Mouse (Mus musculus): ENCODE results near the gene Rere.
"Not testable (repeated sequence)": the region's sequence is repeated elsewhere in the genome, so short reads cannot be mapped to it uniquely, and the experiment has no call there.

Rere gene

DNA sequence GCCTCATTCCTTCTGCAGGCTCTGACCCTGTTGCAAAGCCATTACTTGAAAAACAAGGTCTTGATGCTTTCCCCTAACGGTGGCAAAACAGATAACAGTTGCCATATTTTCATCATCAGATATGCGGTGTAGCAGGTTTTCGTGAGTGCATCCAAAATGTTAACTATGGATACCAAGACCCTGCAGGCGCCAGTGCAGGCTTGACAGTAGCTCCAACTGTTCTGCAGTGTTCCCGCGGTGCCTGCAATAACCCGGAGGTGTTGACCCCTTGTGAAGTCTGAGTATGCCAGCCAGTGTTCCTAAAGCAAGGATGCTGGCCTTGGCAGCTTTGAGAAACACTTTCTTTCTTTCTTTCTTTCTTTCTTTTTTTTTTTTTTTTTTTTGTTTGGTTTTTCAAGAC lies 26.3 kb upstream of the Rere start:
- no peak for DNase-seq

DNA sequence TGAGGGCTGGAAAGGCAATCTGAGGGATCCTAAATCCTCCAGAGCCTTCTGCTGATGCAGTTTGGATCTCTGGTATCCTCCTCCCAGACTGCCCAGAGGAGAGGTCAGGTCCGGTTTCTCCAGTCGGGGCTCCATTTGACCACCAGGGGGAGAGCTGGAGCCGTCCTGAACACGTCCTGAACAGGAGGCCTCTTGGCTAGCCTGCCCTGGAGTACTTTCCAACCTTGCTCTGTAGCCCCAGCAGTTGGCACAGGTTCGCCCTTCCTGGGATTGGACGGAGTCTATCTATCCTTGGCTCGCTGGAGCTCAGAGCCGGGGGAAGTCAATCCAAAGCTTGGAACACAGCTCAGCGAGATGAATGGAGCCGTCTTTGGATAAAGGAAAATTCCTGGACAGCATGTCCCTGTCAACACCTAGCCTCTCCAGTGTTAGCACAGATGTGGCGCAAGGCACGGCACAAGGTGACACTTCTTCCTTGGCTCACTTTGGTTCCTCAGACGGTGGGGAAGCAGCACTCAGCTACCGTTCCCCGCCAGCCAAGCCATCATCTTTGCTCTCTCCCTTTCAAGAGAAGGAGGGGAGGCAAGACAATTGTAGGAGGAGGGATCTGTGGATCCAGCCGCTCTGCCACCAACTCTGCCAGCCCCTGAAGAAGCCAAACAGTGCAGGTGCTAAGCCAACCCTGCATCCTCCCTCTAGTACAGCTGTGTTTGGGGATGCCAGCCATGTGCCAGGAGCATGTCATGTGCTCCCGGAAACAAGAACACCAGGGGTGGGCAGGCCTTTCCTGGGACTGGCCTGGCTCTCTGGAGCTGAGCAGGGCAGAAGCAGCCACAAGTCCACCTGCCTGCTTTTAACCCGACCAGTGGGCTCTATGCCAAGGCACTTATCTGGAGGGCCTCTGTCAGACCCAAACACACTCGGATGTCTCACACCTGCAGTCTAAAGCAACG lies 23.9 kb upstream of the Rere start:
- DNase-seq, result peak; percentile 95

DNA sequence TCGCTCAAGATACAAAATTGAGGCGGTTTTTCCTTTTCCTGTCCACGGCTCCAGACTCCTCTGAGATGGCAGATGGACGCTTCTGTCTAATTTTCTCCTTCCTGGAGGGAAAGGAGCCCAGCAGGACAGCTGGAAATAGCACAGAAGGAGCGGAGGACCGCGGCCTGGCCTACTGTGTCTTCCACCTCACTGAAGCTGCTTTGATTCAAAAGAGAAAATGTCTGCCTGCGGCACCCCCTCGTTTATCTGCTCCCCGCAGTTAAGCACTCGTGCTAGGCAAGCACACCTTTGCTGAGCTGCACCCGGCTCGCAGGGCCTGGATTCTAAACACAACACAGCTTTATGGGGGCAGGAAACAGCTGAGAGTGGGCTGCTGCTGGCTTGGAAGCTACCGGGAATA lies 23.1 kb upstream of the Rere start:
- DNase-seq, result peak; percentile 77

DNA sequence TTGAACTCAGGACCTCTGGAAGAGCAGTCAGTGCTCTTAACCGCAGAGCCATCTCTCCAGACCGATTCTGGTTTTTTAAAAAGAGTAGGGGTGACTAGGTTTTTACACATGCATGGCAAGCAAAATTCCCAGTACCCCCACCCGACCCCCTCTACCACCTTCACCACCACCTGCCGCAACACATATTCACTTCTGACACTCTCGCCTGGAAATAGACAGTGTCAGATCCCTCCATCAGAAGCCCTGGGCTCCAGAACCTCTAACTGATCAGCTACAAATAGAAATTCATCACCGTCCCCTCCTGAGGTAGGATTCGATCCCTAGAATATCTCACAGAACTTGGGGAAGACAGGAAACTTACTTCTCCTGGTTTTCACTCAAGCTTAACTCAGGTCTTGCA lies 21.9 kb upstream of the Rere start:
- DNase-seq, result no peak

DNA sequence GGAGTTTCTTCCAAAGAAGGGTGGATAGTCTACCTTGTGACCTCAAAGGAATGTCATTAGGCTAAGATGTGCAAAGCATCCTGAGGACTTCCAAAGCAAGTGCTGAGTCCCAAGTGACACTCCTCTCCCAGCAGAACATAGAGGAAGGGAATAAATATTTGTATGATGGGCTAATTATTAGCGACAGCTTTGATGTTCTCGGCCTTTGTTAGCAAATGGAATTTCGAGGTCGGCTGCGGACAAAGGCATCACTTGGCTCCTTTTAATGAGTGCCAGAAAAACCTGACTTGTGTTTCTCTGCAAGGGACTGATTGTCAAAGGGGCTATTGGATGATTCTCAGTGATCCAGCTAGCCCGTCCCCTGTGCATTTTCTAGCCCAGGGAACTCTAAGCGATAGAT lies 21.3 kb upstream of the Rere start:
- DNase-seq, result no peak

DNA sequence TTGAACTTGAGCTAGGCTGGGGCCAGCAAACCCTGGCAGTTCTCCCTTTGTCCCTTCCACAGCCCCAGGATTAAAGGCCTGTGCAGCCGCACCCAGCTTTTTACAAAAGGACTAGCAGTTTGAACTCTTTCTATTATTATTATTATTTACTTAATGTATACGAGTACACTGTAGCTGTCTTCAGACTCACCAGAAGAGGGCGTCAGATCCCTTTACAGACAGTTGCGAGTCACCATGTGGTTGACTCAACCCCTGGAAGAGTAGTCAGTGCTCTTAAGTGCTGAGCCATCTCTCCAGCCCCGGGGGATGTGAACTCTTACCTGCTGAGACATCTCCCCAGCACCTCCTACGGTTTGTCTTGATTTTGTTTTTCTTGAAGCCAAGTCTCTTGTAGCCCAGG lies 20.7 kb upstream of the Rere start:
- no peak for DNase-seq

DNA sequence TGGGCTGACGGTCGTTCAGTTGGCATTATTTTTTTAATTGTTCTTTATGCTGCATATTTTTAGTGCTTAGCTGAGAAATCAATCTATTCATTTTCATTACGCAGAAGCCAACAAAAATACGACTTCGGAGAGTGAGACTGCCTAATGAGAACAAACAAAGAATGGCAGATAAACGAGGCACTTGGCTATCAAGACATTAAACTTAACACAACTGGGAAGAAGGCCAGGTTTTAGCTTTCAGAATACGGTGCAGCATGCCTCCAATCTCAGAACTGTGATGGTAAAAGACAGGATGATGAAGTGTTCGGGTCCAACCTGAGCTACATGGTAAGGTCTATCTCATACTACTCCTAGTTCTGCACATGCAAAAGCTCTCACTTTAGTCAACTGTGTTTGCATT lies 19.1 kb upstream of the Rere start:
- DNase-seq, result no peak

DNA sequence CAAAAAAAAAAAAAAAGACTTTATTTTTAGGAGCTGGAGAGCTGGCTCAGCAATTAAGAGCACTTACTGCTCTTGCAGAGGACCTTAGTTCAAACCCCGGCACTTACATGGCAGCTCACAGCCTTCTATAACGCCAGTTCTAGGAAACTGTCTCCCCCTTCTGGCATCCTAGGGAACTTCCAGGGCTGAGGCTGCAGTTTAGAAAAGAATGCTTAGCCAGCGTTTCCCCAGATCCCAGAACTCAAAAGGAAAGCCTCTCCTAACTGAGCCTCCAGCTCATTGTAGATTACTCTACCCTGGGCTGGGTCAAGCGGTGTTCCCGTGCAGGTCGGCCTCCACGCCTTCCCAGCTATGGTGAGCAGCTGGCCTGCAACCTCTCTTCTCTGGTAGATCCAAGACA lies 16.5 kb upstream of the Rere start:
- DNase-seq, result no peak

DNA sequence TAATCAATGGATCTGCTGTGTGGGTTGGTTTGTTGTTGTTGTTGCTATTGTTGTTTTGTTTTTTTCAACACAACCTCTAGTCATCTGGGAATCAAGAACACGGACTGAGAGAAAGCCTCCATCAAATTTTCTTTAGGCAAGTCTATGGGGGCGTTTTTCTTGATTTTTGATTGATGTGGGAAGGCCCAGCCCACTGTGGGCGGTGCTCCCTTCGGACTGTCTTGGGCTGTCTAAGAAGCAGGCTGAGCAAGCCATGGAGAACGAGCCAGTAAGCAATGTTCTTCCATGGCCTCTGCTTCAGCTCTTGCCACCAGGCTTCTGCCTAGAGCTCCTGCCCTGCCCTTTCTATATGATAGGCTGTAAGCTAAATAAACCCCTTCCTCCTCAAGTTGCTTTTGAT lies 16.0 kb upstream of the Rere start:
- no peak for DNase-seq

DNA sequence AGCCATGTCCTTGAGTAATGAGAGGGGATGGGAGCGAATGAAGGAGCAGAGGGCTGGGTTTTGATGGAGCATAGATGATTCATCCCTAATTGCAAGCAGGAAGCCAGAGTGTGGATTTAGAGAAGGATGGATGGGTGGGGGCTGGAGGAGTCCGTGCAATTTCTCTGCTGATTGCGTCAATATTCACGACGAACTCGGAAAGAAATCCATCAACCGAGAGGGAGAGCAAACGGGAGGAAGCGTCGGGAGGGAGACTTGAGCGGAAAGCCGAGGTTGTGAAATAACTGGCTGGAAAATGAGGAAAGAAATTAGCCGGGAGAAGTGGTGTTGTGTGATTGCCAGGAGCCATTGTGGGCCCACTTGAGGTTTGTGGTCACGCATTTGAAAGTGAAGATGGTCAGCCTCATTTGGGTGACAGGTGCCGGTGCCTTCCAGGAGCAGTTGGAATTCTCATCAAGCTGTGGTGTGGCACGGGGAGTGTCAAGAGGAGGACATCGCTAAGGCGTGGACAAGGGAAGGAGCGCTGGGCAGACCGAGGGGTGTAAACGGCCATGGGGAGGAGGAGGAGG lies 14.7 kb upstream of the Rere start:
- DNase-seq, result no peak

DNA sequence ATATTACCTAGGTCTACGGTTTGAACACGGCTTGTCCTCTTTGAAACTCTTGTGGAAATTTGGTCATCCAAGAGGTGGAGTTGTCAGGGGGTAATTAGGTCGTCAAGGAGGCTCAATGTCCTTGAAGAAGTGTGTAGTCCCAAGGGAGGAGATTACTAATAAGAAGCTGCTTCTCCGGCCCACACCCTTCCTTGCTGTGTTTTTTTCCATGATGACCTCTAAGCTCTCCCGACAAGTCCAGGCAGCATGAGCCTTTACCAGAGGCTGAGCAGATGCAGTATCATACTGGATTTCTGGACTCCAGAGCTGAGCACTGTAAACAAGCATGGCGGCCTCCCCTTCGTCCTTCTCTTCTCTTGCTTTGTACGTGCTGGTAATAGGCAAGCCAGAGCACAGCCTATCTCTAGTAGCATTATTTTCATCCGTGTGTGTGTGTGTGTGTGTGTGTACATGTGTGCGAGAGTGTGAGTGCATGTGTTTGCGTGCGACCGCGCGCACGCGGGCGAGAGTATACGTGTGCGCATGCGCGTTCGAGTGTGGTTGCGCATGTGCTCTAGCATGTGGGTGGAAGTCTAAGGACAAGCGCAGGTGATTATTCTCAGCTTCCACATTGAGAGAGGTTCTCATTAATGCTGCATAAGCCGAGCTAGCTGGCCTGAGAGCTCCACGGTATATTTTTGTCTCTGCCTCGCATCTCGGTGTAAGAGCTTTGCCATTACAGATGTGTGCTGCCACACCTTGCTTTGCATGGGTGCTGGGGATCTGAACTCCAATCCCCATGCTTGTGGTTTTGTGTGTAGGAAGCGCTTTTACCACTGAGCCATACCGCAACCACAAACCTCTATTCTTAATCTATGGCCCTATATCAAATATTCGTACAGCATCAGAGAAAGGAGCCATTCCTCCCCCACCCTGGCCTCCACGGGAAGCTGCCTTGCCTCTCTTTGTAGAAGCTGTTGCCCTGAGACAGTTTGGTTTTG lies 12.5 kb upstream of the Rere start:
- no peak for DNase-seq

DNA sequence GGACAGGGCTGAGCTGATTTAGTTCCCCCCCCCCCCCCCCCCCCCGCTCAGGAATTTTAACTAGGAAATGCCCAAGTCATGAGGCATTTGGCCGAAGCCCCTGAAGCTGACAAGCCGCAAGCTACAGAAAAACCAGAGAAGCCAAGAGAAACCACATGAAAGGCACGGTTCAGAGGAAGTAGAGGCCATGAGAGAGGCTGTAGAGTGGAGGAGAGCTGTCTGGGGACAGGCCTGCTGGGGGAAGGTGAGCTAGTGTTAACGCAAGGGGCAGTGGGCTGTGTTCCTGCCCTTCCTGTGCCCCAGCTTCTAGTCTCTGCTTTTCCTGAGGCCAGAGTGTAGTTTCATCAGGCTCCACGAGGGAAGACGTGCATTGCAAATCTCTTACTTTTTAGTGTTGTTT lies 11.8 kb upstream of the Rere start:
- no peak for DNase-seq

DNA sequence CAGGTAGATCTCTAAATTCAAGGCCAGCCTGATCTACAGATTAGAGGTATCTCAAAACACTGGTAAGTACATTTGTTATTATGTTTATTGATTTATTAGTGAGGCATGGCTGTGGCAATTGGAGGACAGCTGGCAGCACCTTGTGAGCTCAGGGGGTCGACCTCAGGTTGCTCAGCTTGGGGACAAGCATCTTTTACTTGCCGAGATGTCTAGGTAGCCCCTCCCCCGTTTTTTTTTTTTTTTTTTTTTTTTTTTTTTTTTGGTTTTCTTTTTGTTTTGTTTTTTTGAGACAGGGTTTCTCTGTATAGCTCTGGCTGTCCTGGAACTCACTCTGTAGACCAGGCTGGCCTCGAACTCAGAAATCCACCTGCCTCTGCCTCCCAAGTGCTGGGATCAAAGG lies 10.7 kb upstream of the Rere start:
- DNase-seq, result not testable (repeated sequence)

DNA sequence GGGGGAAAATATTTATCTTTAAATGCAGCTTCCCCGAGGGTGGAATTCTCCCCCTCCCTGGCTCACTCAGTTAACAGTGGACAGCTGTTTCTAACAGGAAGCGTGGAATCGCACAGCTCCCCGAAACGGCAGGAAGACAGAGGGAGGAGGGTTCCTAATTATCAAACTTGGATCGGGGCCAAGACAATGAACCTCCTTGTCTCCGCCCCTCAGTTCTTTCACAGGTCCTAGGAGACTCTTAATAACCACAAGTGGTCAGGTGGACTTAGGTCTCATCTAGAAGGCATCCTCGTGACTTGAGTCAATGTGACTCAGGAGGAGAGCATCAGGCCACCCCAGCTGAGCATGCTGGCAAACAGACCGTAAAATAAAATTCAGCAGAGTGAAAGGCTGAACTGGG lies 8.7 kb upstream of the Rere start:
- no peak for DNase-seq

DNA sequence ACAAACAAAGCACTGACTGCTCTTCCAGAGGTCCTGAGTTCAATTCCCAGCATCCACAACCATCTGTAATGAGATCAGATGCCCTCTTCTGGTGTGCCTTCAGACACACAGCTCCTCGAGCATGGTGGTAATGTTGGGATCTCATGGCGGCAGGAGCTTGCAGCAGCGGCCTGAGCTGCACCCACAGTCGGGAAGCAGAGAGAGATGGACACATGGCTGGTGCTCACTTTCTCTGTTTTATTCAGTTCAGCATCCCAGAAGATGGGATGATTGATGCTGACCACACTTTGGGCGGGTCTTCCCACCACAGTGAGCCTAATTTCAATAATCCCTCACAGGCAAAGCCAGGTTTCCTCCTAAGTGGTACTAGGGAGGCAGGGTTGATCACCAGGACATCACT lies 5.9 kb upstream of the Rere start:
- DNase-seq, result no peak

DNA sequence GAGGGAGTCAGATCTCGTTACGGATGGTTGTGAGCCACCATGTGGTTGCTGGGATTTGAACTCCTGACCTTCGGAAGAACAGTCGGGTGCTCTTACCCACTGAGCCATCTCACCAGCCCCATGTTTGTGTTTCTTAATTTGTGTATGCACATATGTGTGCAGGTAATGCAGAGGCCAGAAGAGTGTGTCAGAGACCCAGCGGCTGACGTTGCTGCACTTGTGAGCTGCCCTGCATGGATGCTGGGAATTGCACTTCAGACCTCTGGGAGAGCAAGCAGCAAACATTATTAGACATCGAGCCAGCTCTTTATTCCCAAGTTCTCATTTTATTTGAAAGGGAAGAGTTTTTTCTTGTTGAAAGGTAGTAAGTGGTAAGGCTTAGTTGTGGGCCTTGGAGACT lies 2.1 kb upstream of the Rere start:
- not testable (repeated sequence) for DNase-seq

DNA sequence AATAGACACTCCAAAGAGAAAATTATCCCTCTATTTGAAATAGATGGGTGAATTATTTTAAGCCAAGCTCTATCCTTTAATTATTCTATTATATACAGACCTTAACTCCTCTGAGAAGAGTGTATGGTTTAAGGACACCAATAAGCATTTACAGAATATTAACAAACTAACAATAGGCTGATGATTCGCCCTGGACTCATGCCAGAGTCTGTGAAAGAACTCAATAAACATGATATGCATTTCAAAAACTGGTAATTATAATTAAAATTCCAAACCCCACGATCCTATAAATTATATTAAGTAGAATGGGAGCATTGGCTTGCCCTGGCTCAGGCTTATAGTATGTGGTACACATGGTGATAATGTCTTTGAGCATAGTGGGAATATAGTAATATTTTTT lies 1.4 kb upstream of the Rere start:
- no peak for DNase-seq

DNA sequence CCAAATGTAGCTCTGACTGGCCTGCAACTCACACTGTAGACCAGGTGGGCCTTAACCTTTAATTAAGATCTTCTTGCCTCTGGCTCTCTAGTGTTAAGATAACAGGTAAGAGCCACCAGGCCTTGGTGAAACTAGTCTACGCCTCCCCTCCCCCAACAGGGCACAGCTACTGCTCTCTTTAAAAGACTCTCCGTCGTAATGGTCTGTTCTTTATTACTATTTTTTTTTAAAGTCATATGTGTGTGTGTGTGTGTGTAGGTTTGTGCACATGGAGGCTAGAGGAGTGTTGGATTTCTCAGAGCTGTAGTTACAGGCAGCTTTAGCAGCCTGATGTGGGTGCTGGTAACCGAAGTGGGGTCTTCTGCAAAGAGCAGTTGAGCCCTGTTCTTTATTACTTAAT lies 987 bp upstream of the Rere start:
- peak; percentile 49 for DNase-seq

DNA sequence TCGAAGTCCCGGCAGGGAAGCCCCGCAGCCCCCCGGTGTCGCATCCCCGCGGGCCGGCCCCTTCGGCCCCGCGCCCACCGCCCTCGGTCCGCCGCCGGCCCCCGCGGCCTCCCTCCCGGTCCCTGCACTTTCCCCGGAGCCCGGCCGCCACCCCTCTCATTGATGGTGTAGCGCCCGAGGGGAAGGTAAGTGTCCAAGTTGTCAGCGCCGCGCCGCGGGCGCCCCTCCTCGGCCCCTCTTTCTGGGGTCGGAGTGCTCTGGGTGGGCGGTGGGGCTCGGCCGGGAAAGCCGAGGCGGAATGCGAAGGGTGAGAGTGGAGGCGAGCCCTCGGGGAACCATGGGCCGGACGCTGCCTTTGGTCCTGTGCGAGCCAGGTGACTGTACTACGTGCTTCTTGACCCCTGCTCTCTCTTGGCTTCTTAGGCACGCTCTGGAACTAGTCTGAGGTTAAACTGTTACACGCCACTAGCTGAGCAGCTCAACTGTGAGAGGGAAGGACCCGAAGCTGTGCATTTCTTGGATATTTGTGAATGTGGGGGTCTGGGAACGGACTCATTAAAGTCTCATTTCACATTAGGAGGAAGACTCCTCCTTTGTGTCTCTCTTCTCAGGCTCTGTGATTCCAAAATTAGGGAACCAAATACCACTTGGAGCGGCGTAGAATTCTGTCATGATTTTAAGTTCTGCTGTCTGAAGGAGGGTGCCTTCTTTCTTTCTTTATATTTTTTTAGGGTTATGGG lies 615 bp downstream of the Rere start:
- DNase-seq, result no peak

DNA sequence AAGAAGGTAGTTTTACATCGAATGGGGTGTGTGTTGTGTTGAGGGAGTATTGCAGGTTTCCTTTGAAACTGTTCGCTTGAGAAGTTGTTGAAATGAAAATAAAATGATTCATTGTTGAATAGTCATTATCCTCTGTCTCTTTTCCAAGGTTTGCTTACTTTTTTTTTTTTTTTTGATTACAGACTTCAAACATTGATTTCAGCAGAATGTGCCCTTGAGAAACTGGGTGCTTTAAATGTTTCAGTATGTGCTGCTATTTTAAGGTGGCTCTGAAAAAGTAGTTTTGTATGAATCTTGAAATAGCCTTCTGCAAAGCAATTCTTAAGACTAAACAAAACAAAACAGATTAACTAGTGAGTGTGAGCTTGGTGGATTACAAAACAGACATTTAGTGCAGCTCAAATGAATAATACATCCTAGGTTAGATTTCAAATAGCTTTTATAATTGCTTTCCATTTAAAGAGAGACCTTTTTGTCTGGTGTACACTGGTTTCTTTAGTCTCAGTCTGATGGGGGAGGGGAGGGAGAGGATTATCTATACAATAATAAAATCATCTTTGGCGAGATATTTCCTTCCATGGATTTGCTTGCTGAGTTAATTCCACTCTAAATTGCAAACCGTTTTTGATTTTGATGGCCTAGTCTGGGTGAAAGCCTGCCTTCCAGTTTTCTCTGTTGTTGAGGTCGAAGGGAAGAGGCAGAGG lies 1.3 kb downstream of the Rere start:
- DNase-seq, result no peak

DNA sequence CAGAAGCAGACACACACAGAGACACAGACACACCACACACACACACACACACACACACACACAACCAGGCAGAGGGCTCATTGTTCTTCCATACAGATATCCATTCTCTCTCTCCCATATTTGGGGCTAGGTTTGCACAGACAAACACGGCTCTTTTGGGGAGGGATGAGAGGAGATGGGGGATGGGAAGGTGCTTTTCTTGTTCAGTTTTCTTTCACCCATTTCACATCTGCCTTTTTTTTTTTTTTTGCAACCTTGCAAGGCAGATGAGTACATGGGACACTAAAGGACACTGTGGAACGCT lies 1.8 kb downstream of the Rere start:
- DNase-seq, result no peak

DNA sequence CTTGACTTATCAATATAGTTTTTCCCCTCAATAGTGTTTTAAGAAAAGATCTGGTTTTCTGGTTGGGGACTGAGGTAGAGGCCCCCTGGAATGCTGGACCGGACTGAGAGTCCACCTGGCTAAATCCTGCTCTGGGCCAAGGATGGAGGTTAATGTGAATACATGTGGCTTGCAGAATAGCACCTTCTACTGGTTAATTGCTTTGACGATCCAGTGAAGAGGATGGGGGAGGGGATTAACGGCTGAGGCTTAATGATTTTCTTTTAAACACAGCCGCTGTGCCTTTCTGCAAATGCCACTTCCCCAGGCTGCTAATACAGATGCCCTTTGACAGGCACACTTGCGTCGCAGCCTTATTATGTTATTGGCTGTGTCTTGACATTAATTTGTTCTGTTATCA lies 2.5 kb downstream of the Rere start:
- DNase-seq, result peak; percentile 40

Data from cerebellum, adult 11-12 months (tissue).